ENCODE assay signal across 18 mouse cellular contexts in genomic region chr17:71997680-71998079, GRCm38 (mm10).
DNase-seq lines count a peak whose midpoint lies in the region; ATAC-seq and TF ChIP-seq lines count a peak whose summit lies in the region.
"Had no signal": no experiment of that assay in that cellular context is flagged by ENCODE, and none has a peak within 500 bp of the region (broad histone marks: within the 10 kb centered on the region; RNA-seq: fewer than 3 reads in every experiment).

No protein-coding gene starts in this region.

- no peaks in the 10 kb centered on the region for H3K9me3 ChIP-seq in forebrain, postnatal 0 days (ENCODE audit: low read length)
- no peaks in the 10 kb centered on the region for H3K9me3 ChIP-seq in forebrain, embryonic 10.5 days
- no peaks in the 10 kb centered on the region for H3K9me3 ChIP-seq in limb, embryonic 15.5 days
- H3K9me3 ChIP-seq in hindbrain, embryonic 16.5 days (ENCODE audit: control insufficient read depth, low read length) = no peaks in the 10 kb centered on the region
- H3K9me3 ChIP-seq: embryonic facial prominence, embryonic 13.5 days; stomach, embryonic 15.5 days had no signal

- no peak overlapping the region for H3K27ac ChIP-seq in forebrain, postnatal 0 days (ENCODE audit: low read depth, low read length)
- no peak overlapping the region for H3K27ac ChIP-seq in forebrain, embryonic 10.5 days
- peak overlapping the region; percentile 59; the same call in 1 of the 2 replicates for H3K27ac ChIP-seq in limb, embryonic 15.5 days
- no peak overlapping the region for H3K27ac ChIP-seq in hindbrain, embryonic 16.5 days (ENCODE audit: low read depth, low read length)
- H3K27ac ChIP-seq: embryonic facial prominence, embryonic 13.5 days; gastrocnemius, adult 2 months; stomach, embryonic 15.5 days had no signal

- ATAC-seq in forebrain, postnatal 0 days = peak; percentile 74
- 0 out of 2 replicates have a peak, but pooled peaks have one; percentile 42 for ATAC-seq in limb, embryonic 15.5 days (ENCODE audit: insufficient number of reproducible peaks, low FRiP score, low TSS enrichment, low read depth)
- ATAC-seq in hindbrain, embryonic 16.5 days = no peak

- peak; percentile 60 for DNase-seq in forebrain, postnatal 0 days
- DNase-seq in forebrain, embryonic 10.5 days (ENCODE audit: extremely low spot score, low spot score) = no peak
- DNase-seq in 3134 (ENCODE audit: extremely low read depth, insufficient read length, low spot score) = peak; percentile 76
- DNase-seq in fibroblast of lung, adult 2 months (ENCODE audit: low read depth) = peak; percentile 41
- DNase-seq in yolk sac, embryonic 10.5 days (ENCODE audit: low spot score) = no peak
- no peak for DNase-seq in liver
- DNase-seq: adrenal gland, postnatal 14 days; B cell, adult 2 months; cerebellum, adult 2 months; gastrocnemius, adult 2 months; heart, postnatal 36 days; kidney, adult 8-10 months; lung, embryonic 14.5 days had no signal

- H3K36me3 ChIP-seq in forebrain, postnatal 0 days (ENCODE audit: insufficient read depth) = no peaks in the 10 kb centered on the region
- H3K36me3 ChIP-seq in forebrain, embryonic 10.5 days (replicated peaks) = no peaks in the 10 kb centered on the region
- H3K36me3 ChIP-seq in limb, embryonic 15.5 days = no peaks in the 10 kb centered on the region
- no peaks in the 10 kb centered on the region for H3K36me3 ChIP-seq in hindbrain, embryonic 16.5 days (ENCODE audit: control insufficient read depth, insufficient read depth, low read length)
- H3K36me3 ChIP-seq: embryonic facial prominence, embryonic 13.5 days; stomach, embryonic 15.5 days had no signal

- no peaks in the 10 kb centered on the region for H3K4me1 ChIP-seq in forebrain, postnatal 0 days (ENCODE audit: insufficient read depth)
- peaks cover 5% of the 10 kb centered on the region; the same call in 1 of the 2 replicates for H3K4me1 ChIP-seq in forebrain, embryonic 10.5 days
- peaks cover 12% of the 10 kb centered on the region; the same call in 1 of the 2 replicates for H3K4me1 ChIP-seq in limb, embryonic 15.5 days
- H3K4me1 ChIP-seq in hindbrain, embryonic 16.5 days (ENCODE audit: control insufficient read depth, insufficient read depth, low read depth, low read length) = no peaks in the 10 kb centered on the region
- H3K4me1 ChIP-seq: embryonic facial prominence, embryonic 13.5 days; stomach, embryonic 15.5 days had no signal

- TF ChIP-seq CTCF in forebrain, postnatal 0 days (IDR thresholded peaks at IDR 0.05; ENCODE audit: low read depth) = no peak

- H3K4me3 ChIP-seq in forebrain, postnatal 0 days (ENCODE audit: low read depth, low read length) = no peak overlapping the region
- H3K4me3 ChIP-seq in forebrain, embryonic 10.5 days = no peak overlapping the region
- no peak overlapping the region for H3K4me3 ChIP-seq in limb, embryonic 15.5 days
- no peak overlapping the region for H3K4me3 ChIP-seq in hindbrain, embryonic 16.5 days (ENCODE audit: low read length)
- H3K4me3 ChIP-seq: embryonic facial prominence, embryonic 13.5 days; gastrocnemius, adult 2 months; stomach, embryonic 15.5 days had no signal

- no peak overlapping the region for H3K9ac ChIP-seq in forebrain, postnatal 0 days
- no peak overlapping the region for H3K9ac ChIP-seq in limb, embryonic 15.5 days
- no peak overlapping the region for H3K9ac ChIP-seq in hindbrain, embryonic 16.5 days (ENCODE audit: low read depth, low read length)
- H3K9ac ChIP-seq: embryonic facial prominence, embryonic 13.5 days; lung, embryonic 14.5 days; stomach, embryonic 15.5 days had no signal

- H3K4me2 ChIP-seq in forebrain, postnatal 0 days (ENCODE audit: low read depth) = no peak overlapping the region
- H3K4me2 ChIP-seq in limb, embryonic 15.5 days = no peak overlapping the region
- H3K4me2 ChIP-seq in hindbrain, embryonic 16.5 days (ENCODE audit: low read length) = no peak overlapping the region
- H3K4me2 ChIP-seq: embryonic facial prominence, embryonic 13.5 days; lung, embryonic 14.5 days; midbrain, embryonic 11.5 days; stomach, embryonic 15.5 days had no signal

- 47% methylated on average over 3 of the region's 3 CpGs for WGBS in forebrain, postnatal 0 days
- 89% methylated on average over 3 of the region's 3 CpGs for WGBS in forebrain, embryonic 10.5 days
- WGBS in limb, embryonic 15.5 days = 27% methylated on average over 3 of the region's 3 CpGs
- WGBS in hindbrain, embryonic 16.5 days = 55% methylated on average over 3 of the region's 3 CpGs

- no peaks in the 10 kb centered on the region for H3K27me3 ChIP-seq in forebrain, postnatal 0 days (ENCODE audit: insufficient read depth, low read length)
- no peaks in the 10 kb centered on the region for H3K27me3 ChIP-seq in forebrain, embryonic 10.5 days (ENCODE audit: poor library complexity, severe bottlenecking)
- no peaks in the 10 kb centered on the region for H3K27me3 ChIP-seq in limb, embryonic 15.5 days
- no peaks in the 10 kb centered on the region for H3K27me3 ChIP-seq in hindbrain, embryonic 16.5 days (replicated peaks; ENCODE audit: control insufficient read depth, insufficient read depth, low read length)
- H3K27me3 ChIP-seq: embryonic facial prominence, embryonic 13.5 days; stomach, embryonic 15.5 days had no signal

Comparison
In these comparisons a context has a peak if more than half of its experiments do, and no peak if none do; other contexts are left out.
1. DNase-seq: peak in forebrain, postnatal 0 days (single experiment), 3134 (single experiment) and fibroblast of lung, adult 2 months (single experiment); none in forebrain, embryonic 10.5 days (single experiment), yolk sac, embryonic 10.5 days (single experiment) and liver (single experiment).